Mouse (Mus musculus) urinary bladder, postnatal 36 days (tissue): ENCODE results near the gene Rnf43.
A peak's percentile ranks its signal among the peaks of the same experiment; 100 is the strongest.

Experiments used
- DNase-seq, 2 experiments: peaks; one replicate each; pipeline ENCODE4 v3.0.0; 2022; ENCODE audit warnings: low spot score in 2 of 2, mixed read lengths in 1 of 2

The Rnf43 gene

DNA sequence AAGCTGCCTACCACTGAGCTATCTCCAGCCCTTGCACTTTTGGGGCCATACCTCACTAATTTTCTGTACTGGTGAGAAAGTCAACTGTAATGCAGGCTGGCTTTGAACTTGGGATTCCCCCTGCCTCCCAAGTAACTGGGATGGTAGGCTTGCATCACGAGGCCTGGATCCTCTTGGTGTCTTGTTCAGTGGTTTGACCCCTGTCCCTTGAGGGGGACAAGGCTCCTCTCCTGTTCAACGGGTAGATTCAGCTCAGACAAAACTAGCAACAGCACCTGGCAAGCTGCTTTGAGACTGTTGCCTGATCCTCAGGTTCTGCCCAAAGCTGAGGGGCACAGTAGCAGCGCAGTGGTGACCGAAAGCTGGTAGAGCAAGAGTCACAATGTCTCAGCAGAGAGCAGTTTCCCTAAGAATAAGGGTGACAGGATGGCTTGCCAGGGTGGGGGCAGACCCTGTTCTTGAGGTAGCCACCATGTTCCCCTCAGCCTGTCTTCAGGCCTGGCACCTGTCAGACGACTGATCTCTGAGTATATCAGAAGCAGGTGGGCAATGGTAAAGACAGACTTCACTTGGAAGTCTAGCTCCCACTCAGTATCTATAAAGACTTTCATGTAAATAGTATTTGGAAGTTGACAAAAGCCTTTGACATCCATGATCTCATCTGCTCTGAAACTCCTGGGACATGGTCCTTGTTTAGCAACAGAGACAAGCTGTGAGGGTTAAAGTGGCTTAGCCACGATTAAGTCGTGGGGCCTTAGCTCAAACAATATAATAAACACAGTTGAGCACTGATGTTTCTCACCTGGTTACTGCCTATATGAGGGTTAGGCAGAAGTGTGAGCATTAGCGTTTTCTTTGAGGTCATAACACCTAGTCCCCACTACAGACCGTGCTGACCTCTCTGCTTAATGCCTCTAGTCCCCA lies 83.4 kb downstream of the Rnf43 start:
- DNase-seq = no peak

DNA sequence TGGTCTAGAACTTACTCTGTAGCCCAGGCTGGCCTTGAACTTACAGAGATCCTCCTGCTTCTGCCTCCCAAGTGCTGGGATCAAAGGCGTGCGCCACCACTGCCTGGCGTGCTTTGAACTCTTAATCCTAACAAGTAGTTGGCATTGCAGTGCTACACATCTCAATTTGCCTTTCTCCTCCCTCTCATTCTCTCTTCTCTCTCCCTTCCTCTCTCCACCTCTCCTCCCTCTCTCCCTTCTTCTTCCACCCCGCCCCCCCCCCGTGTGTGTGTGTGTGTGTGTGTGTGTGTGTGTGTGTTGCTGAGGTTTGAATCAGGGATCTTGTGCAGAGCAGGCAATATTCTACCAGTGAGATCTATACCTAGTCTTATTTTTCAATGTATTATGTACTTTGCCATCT lies 84.8 kb downstream of the Rnf43 start:
- no peak for DNase-seq

DNA sequence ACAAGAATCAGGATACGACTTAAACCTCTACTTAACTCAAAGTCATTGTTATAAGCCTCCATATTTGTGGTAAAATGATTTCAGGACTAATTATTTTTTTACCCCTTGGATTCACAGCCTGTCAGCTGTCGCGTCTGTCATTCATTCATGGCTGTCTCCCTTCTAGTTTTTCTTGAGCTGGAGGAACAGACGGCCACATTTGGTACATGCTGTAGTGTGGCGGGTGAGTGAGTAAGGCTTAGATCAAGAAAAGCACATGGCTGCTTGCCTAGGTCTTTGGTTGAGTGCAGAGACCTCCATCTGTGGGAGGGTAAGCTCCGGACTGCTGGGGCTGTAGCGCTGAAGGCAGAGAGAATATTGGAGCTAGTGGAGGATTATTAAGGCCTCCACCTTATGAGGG lies 85.2 kb downstream of the Rnf43 start:
- DNase-seq = no peak

DNA sequence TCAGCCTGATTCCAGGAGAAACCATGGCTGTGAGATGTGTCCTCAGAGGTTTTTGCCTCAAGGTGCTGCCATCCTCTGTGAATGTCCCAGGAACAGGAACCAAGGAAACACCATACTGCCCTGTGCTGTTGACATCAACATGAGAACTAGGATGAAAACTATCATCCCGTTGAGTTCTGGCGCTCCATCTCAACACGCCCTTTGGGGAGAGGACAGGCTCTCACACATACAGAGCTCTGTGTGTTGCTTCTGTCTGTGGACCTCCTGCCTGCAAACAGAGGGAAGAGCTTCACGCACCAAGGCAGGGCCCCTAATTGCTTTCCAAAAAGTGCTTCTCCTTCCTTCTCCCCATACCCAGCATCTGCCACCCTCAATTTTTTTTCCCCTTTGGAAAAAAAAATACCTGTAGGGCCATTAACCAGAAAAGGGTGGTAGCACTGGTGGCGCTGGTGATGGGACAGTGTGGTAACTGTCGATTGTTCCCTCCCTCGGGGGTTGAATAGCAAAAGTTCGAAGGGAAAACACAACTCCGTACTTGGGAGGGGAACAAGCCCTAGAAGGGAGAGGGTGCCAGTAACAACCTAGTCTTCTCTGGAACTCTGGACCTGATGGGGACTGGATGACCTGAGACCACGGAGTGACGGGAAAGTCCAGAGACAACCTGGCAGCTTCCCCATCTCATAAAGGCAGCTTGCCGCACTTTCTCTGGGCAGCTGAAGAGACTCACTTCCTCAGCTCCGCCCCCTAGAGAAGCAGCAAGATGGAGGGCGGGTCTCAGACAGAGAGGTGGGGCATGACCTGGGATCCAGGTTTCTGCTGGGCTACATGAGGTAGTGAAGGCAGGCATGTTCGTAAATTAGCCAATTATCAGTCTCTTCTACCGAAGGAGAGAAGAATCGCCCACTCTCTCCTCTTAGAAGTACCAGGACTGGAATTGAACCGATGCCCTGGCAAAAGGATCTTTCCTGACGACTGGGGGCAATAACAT lies 85.9 kb downstream of the Rnf43 start:
- DNase-seq = no peak

DNA sequence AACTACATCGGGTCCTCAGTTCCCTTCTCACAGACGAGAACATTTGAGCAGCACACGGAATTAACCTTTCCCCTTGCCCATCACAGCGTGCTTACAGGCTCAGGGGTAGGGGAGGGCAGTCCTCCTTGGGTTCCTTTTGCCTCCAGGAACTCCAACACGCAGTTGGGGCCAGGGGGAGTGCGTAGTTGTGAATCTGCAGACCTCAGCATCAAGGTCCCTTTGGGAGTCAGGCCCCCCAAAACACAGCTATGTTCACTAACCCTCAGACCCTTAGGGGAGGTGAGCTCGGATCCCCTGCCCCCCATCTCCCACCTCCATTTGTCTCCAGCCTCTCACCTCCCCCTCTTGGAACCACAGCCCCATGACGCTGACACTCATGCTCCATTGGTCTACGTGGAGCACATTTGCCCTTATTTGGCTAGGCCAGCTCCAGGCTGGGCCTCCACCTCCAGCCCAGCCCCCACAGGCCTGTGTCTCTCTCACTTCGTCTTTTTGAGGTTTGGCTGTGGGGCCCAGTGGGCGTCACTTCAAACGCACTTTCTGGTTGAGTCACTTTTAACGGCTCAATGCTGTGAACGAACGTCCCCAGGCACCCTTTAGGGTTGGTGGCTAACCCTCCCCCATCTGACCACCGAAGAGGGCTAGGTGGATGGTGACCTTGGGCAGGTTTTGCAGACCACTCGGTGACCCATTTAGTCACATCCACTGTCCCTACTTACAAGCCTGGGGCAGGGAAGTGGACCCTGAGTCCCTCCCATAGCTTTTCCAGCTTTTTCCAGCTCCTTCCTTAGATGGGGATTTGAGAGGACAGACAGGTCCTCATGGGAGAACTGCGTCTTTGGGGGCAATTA lies 86.9 kb downstream of the Rnf43 start:
- peak in 1 of 2 experiments; percentile 43 for DNase-seq

DNA sequence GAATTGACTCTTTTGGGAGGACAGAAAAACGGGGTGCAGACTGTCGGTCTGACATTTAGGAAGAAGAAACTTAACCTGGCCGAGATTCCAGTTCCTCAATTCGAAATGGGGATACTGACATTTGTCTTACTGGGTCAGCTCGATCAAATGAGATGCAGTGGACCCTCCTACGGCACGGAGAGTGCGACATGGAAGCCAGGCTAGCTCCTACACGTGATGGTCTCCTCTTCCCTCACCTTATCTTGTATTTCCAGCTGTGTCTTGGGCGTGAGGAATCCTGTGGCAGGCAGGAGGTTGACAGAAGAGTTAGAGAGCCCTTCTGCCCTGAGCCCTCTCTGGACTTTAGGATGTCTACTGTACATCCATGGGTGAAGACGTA lies 87.5 kb downstream of the Rnf43 start:
- no peak for DNase-seq

DNA sequence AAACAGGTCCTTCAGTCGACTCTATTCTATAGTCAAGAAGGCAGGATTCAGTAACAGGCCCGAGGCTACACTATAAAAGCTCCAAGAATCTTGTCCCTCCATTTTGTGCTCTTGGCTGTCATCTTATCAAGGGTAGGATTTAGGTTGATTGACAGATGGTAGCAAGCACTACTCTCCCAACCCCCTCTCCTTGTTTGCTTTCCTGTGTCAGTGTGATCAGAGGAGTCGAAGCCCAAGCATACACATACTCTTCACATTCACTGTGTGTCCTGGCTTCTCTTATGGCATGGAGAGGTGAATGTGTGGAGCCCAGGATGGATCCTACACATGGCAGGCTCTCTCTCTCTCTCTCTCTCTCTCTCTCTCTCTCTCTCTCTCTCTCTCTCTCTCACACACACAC lies 88.0 kb downstream of the Rnf43 start:
- no peak for DNase-seq

DNA sequence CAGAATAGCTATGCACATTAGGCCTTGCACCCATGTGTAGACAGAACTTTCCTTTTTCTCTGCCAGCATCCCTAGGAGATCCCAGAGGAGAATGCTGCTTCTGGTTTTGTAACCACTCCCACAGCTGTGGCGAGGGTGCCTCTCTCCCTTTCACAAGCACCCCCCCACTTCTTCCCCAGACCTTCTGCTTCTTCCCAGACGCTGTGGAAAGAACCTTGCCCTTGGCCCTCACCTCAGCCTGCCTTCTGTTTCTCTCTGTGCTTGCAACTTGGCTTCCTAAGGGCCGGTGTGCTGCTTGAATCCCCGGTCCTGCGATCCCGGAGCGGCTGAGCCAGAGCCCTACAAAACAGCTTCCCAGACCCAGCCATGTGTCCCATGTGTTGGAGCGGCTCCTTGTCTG lies 88.5 kb downstream of the Rnf43 start:
- no peak for DNase-seq

DNA sequence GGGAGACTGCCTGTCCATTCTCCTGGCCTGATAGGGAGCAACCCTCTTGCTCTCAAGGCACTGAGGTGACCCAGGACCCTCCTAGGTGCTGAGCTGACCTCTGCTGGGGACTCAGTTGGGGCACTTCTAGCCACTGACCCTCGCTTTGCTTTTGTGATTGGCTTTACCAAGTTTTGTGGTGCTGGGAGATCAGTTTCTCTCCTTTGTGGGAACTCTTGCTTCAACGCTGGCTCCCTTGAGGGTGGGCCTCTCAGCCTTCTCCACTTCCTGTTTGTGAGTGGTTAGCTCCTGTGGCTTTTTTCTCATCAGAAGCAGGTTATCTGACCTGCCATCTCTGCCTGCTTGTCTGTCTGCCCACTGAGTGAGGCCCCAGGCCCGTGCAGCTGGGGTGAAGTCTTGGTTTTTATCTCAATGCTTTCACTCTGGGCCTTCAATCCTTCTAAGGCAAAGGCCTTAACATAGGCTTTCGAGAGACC lies 89.0 kb downstream of the Rnf43 start:
- DNase-seq = no peak

DNA sequence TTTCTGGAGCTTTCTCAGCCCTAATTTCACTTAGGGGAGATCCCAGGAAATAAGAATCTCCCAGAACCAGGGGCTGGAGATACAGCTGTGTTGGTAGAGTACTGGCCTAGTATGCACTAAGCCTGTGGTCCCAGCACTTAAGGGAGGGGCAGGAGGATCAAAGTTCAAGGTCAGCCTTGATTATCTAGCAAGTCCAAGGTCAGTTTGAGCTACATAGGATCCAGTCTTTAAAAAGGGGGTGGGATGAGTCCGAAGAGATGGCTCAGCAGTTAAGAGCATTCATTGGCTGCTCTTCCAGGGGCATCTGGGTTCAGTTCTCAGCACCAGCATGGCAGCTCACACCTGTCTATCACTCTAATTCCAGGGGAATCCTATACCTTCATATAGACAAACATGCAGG lies 89.8 kb downstream of the Rnf43 start:
- no peak for DNase-seq

DNA sequence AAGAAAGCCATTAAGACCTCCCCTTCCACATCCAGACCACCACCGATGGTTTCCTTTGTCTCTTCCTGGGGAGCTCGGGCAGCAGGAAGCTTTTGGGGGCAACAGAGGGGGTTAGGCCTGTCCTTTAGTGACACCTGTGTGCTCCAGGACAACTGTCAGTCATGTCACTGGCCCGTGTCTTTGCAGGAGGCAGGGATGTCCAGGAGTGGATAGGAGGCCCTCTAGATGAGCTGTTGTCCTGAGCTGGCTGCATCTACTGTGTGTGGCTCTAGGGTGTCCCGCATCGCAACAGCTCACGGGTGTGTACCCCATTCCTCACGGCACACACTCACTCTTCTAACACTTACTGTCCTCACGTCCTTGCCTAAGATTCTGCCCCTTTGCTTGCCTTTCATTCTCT lies 90.7 kb downstream of the Rnf43 start:
- DNase-seq = no peak

DNA sequence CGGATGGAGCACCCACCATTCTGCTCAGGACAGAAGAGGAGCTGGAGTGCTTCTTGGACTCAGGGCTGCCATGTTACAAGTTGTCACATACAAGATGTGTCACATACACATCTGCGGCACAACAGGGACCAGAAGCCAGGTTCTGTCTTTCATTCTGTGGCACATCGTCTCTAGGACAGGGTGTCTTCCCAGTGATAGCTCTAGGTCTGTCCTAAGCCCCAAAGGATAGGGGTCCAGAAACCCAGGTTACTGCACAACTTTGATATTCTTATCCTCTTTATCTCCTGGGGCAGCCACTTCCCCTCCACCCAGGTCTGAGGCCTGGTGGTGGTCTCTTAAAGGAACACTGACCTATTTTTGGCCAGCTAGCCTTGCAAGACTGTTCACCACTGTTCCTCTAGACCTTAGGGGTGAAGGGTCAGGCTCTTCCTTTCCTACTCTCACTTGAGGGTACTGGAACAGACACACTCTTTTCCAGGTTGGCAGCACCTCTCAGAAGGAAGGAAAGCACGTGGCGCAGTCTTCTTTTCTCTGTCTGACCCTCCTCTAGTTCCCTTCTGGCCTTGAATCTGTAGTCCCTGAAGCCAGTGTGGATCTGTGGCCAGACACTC lies 91.5 kb downstream of the Rnf43 start:
- DNase-seq = no peak

DNA sequence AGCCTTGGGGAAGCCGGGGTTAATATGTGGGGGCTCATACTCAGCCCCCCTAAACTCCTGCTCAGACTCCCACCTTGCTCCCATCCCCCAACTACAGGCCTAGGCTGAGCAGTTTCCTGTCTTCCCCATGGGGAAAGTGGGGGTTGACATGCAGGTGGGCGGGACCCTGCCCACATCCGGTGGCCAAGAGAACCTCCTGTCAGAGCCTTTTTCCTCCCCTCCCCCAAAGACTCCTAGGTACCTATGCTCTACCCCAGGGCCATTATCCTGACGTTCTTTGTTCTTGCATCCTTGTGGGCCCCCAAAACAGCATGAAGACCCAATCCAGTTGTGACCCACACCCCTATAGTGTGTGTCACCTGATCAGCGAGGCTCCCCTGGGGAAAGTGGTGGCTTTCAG lies 92.1 kb downstream of the Rnf43 start:
- DNase-seq = no peak

DNA sequence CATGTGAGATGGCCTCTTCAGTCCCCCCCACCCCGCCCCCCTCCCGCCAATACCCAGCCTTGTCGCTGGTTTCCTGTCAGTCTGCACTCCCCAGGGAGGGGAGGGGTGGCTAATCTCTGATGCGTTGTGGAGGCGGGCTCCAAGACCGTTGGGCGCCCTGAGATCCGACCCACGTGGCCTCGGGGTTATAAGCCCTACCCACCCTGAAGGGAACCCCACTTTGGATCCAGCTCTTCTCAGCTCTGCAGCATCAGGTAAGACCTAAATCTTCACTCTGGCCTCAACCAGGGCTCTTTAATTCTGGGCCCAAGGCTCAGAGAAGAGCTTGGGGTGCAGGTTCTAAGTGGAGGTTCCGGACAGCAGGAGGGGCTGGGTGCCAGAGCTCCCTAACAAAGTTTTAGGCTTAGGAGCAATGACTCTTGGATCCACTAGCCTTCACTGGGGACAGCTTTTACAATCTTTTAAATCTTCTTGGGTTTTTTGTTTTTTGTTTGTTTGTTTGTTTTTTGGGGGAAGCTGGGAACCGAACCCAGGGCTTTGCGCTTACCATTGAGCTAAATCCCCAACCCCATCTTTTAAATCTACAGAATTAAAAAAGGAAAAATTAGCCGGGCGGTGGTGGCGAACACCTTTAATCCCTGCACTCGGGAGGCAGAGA lies 93.0 kb downstream of the Rnf43 start:
- peak in 1 of 2 experiments; percentile 43 for DNase-seq

DNA sequence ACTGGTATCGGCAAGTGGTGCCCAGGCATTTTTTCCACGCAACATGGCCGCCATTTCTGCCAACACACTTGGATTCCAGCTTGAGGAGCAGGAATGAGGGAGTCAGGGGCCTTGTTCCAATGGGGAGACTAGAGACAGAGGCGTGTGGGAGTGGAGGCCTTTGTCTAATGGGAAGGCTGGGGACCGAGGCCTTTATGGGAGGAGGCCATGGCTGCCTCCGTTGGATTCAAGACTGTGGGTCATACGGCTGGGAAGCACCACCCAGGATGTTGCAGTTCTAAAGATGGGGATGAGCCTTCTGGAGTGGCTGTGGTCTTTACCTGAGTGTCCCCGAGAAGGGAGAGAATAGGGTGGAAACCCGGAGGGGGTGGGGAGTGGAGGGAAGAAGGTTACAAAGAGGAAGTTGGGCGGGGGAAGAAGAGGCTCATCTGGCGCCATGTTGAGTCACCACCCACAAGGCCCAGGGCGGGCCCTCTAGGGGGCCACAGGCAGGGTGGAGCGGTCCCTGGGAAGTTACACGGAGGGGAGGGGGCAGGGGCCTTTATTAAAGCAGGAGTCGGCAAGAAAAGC lies 93.8 kb downstream of the Rnf43 start:
- DNase-seq = no peak

DNA sequence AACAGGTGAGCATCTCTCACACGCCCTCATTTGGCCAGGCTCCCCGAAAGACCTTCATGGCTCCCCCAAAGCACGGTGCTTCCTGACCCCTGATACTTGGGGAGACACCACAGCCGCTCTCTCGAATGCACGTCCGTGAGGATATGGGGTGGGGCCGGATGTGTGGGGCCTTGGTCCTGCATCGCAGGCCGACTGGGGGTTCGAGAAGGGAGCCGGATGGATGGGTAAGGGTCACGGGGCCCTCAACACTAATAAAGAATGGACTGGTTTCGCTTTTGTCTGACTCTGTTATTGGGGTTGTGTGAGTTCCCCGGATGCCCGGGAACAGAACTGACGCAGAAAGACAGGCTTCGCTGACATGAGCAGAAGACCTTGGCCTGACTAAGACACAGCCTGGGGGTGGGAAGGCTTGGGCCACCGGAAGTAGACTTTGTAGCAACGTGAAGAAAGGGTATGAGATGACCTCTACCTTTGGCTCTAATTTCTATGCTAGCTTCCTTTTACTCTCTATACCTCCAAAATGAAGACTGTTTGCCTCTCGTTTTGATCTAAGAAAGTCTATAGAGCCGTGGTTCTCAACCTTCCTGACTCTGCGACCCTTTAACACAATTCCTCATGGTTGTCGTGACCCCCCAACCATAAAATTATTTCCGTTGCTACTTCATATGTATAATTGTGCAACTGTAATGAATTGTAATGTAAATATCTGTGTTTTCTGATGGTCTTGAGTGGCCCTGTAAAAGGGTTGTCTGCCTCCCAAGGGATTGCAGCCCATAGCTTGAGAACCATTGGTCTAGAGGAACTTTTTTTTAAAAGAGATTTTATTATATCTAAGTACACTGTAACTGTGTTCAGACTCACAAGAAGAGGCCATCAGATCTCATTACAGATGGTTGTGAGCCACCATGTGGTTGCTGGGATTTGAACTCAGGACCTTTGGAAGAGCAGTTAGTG lies 94.8 kb downstream of the Rnf43 start:
- no peak for DNase-seq

DNA sequence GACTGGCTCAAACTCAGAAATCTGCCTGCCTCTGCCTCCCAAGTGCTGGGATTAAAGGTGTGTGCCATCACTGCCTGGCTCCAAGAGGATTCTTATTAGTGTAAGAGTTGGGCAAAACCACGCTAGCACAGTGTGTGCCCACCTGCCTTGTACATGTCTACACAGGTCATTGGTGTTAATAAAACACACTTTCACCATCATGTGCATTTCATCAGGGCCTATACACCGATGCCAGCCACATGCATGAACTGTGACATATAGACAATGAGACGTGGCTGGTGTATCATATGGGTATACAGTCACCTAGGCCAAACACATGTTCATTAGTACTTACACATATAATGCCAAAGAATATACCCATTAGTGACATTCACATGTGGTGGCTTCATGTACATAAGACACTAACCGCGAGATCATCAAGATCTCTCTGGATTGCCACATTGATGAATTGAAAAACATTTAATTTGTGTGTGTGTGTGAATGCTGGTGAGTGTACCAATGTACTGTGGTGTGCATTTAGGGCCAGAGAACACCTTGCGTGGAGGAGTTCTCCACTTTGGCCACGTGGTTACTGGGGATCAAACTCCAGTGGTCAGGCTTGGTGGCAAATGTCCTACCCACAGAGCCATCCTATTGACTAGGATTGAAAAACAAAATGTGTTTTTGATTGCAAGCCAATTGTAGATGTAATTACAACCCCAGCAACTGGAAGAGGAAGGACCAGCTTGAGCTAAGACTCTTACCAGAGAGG lies 95.8 kb downstream of the Rnf43 start:
- no peak for DNase-seq

DNA sequence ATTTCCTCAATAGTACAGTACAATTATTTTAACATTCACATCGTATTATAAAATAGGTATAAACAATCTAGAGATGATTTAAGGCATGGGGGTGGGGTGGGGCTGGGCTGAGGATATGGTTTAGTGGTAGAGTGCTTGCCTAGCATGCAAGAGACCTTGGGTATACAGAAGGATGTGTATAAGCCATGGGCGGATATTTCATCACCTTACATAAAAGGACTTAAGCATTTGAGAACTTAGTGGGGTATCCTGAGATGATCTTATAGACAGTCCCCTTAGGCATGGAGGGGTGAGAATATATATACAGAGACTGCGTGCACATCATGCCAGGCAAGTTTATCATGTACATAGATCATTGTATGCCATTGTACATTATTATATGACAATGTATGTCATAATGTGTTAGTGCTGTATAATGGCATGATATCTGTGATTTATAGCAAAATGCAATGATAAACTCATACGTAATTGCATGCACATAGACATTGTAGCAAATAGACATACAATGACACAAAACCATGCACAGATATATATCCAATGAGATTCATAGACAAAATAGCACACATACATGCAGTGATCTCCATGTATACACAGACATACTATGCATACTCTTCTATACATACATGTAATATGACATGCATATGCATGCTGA lies 96.6 kb downstream of the Rnf43 start:
- DNase-seq = no peak
